Mouse (Mus musculus): ENCODE data around the gene Comt. TPM values are rescaled to one million over a fixed set of nuclear protein-coding genes. Genes with fewer than 3 reads are reported as not detected.

Gene Comt
- polyA plus RNA-seq, 1 experiment from 2014 or later = 112 TPM

DNA sequence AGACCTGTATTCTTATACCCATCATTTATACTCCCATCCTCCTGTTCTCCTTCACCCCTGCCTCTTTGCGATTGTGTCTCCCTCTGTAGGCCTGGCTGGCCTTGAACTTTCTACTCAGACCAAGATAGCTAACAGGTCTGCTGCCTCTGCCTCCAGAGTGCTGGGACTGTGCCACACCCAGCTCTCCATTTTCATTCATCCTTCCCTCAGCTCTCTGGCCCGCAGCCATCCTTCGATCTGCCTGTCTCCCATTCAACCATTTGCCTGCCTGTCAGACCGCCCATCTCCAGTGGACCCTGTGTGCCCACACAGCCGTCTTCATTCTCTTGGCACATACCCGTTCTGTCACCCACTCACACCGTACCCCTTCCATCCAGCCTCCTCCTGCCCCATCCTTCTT, 42.4 kb downstream of the Comt start:
- 65% methylated on average over 7 of the region's 7 CpGs for WGBS
- Histone ChIP-seq H3K4me2 (ENCODE audit: low read length) (no peak overlapping the region), H3K4me3 (ENCODE audit: low read depth, low read length) (no peak overlapping the region), H3K36me3 (ENCODE audit: control insufficient read depth, insufficient read depth, low read length) (no peaks in the 10 kb centered on the region), H3K27ac (ENCODE audit: low read length) (no peak overlapping the region), H3K9me3 (replicated peaks; ENCODE audit: control insufficient read depth, low read length, poor library complexity, severe bottlenecking) (no peaks in the 10 kb centered on the region), H3K4me1 (ENCODE audit: control insufficient read depth, insufficient read depth, low read length) (peaks cover 39% of the 10 kb centered on the region), H3K9ac (ENCODE audit: low read depth, low read length) (no peak overlapping the region), H3K27me3 (ENCODE audit: control insufficient read depth, insufficient read depth, low read depth, low read length) (no peaks in the 10 kb centered on the region)
- no peak for ATAC-seq

DNA sequence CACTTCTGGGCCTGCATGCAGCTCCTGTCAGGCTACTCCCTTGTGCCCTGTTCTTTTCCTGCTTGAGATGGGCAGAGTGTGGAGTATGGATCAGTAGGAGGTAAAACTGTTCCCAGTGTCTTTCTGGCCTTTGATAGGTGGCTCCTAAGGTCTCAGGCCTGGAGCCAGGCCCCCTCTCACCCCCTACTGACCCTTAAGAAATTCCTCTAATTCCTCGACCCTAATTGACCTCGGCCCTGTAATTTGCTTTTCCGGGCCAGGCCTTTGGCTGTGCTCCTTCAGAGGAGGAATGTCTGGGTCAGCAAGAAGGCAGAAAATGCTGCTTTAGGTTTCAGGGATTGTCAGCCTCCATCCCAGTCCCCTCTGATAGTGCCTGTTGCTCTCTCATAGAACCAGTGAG, 42.9 kb downstream of the Comt start:
- no peak for ATAC-seq
- Histone ChIP-seq H3K27ac (ENCODE audit: low read length) (0 out of 2 replicates have a peak overlapping the region, but pooled peaks have one; percentile 6), H3K27me3 (ENCODE audit: control insufficient read depth, insufficient read depth, low read depth, low read length) (no peaks in the 10 kb centered on the region), H3K9me3 (replicated peaks; ENCODE audit: control insufficient read depth, low read length, poor library complexity, severe bottlenecking) (no peaks in the 10 kb centered on the region), H3K4me3 (ENCODE audit: low read depth, low read length) (no peak overlapping the region), H3K9ac (ENCODE audit: low read depth, low read length) (no peak overlapping the region), H3K4me1 (ENCODE audit: control insufficient read depth, insufficient read depth, low read length) (peaks cover 37% of the 10 kb centered on the region), H3K36me3 (ENCODE audit: control insufficient read depth, insufficient read depth, low read length) (no peaks in the 10 kb centered on the region), H3K4me2 (ENCODE audit: low read length) (no peak overlapping the region)
- 5% methylated on average over 3 of the region's 3 CpGs for WGBS

GRCm38 (mm10) chr16:18383045-18383726, 43.5 kb downstream of the Comt start:
- no peak for ATAC-seq
- Histone ChIP-seq H3K9ac (ENCODE audit: low read depth, low read length) (no peak overlapping the region), H3K27me3 (ENCODE audit: control insufficient read depth, insufficient read depth, low read depth, low read length) (no peaks in the 10 kb centered on the region), H3K4me2 (ENCODE audit: low read length) (no peak overlapping the region), H3K36me3 (ENCODE audit: control insufficient read depth, insufficient read depth, low read length) (no peaks in the 10 kb centered on the region), H3K4me1 (ENCODE audit: control insufficient read depth, insufficient read depth, low read length) (peaks cover 32% of the 10 kb centered on the region), H3K9me3 (replicated peaks; ENCODE audit: control insufficient read depth, low read length, poor library complexity, severe bottlenecking) (no peaks in the 10 kb centered on the region), H3K27ac (ENCODE audit: low read length) (0 out of 2 replicates have a peak overlapping the region, but pooled peaks have one; percentile 6), H3K4me3 (ENCODE audit: low read depth, low read length) (no peak overlapping the region)
- 74% methylated on average over 9 of the region's 9 CpGs for WGBS

GRCm38 (mm10) chr16:18381621-18382258, 44.9 kb downstream of the Comt start:
- Histone ChIP-seq H3K36me3 (ENCODE audit: control insufficient read depth, insufficient read depth, low read length) (no peaks in the 10 kb centered on the region), H3K9me3 (replicated peaks; ENCODE audit: control insufficient read depth, low read length, poor library complexity, severe bottlenecking) (no peaks in the 10 kb centered on the region), H3K9ac (ENCODE audit: low read depth, low read length) (no peak overlapping the region), H3K4me2 (ENCODE audit: low read length) (no peak overlapping the region), H3K4me3 (ENCODE audit: low read depth, low read length) (no peak overlapping the region), H3K27me3 (ENCODE audit: control insufficient read depth, insufficient read depth, low read depth, low read length) (no peaks in the 10 kb centered on the region), H3K27ac (ENCODE audit: low read length) (peak overlapping the region; percentile 23), H3K4me1 (ENCODE audit: control insufficient read depth, insufficient read depth, low read length) (peaks cover 23% of the 10 kb centered on the region)
- ATAC-seq = no peak
- 44% methylated on average over 6 of the region's 6 CpGs for WGBS

DNA sequence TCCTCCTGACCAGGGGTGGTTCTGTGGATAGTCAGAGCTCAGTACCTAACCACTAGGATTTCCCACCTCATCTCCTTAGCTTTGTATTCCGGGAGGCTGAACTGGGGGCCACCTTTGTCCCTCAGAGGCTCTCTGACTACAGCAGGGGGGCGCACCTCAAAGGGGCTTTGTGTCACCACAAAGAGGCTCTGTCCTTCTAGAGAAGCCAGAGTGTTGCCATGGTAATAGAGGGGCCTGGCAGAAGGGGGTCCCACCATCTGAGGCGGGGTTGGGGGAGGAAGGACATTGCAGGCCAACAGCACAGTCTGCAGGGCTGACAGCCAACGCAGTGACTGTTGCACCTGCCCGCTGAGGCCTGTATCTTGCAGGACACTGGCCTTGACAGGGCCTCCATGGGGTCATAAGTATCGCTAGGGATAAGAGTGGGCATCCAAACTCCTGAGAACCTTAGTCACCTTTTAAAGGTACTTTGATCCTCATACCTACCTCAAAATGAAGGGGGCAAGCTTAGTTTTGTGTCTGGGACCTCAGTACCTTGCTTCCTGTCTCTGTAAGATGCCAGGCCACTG, 46.1 kb downstream of the Comt start:
- Histone ChIP-seq H3K27ac (ENCODE audit: low read length) (peak overlapping the region; percentile 23), H3K4me3 (ENCODE audit: low read depth, low read length) (no peak overlapping the region), H3K36me3 (ENCODE audit: control insufficient read depth, insufficient read depth, low read length) (no peaks in the 10 kb centered on the region), H3K27me3 (ENCODE audit: control insufficient read depth, insufficient read depth, low read depth, low read length) (no peaks in the 10 kb centered on the region), H3K4me1 (ENCODE audit: control insufficient read depth, insufficient read depth, low read length) (peaks cover 23% of the 10 kb centered on the region), H3K9me3 (replicated peaks; ENCODE audit: control insufficient read depth, low read length, poor library complexity, severe bottlenecking) (no peaks in the 10 kb centered on the region), H3K9ac (ENCODE audit: low read depth, low read length) (no peak overlapping the region), H3K4me2 (ENCODE audit: low read length) (no peak overlapping the region)
- peak; percentile 76 for ATAC-seq
- WGBS = 7% methylated on average over 6 of the region's 6 CpGs

GRCm38 (mm10) chr16:18379338-18380001, 47.2 kb downstream of the Comt start:
- Histone ChIP-seq H3K4me2 (ENCODE audit: low read length) (no peak overlapping the region), H3K9me3 (replicated peaks; ENCODE audit: control insufficient read depth, low read length, poor library complexity, severe bottlenecking) (no peaks in the 10 kb centered on the region), H3K27ac (ENCODE audit: low read length) (peak overlapping the region; percentile 23), H3K9ac (ENCODE audit: low read depth, low read length) (no peak overlapping the region), H3K27me3 (ENCODE audit: control insufficient read depth, insufficient read depth, low read depth, low read length) (no peaks in the 10 kb centered on the region), H3K4me3 (ENCODE audit: low read depth, low read length) (no peak overlapping the region), H3K36me3 (ENCODE audit: control insufficient read depth, insufficient read depth, low read length) (no peaks in the 10 kb centered on the region; the same call in 1 of the 2 replicates), H3K4me1 (ENCODE audit: control insufficient read depth, insufficient read depth, low read length) (peaks cover 23% of the 10 kb centered on the region)
- 46% methylated on average over 8 of the region's 8 CpGs for WGBS
- ATAC-seq = peak; percentile 44

- no peaks in the 10 kb centered on the region for H3K27me3 ChIP-seq (ENCODE audit: control insufficient read depth, insufficient read depth, low read depth, low read length)
- H3K9me3 ChIP-seq (replicated peaks; ENCODE audit: control insufficient read depth, low read length, poor library complexity, severe bottlenecking) = no peaks in the 10 kb centered on the region
- no peak for ATAC-seq
- no peak overlapping the region for H3K4me2 ChIP-seq (ENCODE audit: low read length)
- H3K27ac ChIP-seq (ENCODE audit: low read length) = no peak overlapping the region
- H3K9ac ChIP-seq (ENCODE audit: low read depth, low read length) = no peak overlapping the region
- H3K4me1 ChIP-seq (ENCODE audit: control insufficient read depth, insufficient read depth, low read length) = peaks cover 21% of the 10 kb centered on the region
- no peak overlapping the region for H3K4me3 ChIP-seq (ENCODE audit: low read depth, low read length)
- 50% methylated on average over 1 of the region's 1 CpGs for WGBS
- no peaks in the 10 kb centered on the region; the same call in 1 of the 2 replicates for H3K36me3 ChIP-seq (ENCODE audit: control insufficient read depth, insufficient read depth, low read length)
Observed at GRCm38 (mm10) chr16:18378489-18378888, 48.2 kb downstream of the Comt start.

DNA sequence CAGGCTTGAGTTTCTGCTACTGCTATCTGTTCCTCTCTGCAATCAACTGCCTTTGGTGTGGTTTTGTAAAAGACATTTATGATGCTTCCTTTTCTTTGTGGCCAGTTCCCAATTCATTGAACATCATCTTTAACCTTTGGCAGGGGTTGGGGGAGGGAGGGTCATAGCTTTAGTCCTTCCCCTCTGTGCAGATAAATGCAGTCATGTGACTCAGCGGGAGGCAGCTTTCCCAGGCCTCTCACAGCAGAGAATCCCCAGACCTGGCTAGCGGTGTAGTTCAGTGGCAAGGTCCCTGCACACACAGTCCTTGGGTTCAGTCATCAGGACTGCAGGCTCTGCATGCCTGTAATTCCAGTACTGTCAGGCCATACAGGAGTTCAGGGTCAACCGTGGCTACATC, 49.4 kb downstream of the Comt start:
- no peak overlapping the region for H3K9ac ChIP-seq (ENCODE audit: low read depth, low read length)
- H3K27ac ChIP-seq (ENCODE audit: low read length) = no peak overlapping the region
- H3K27me3 ChIP-seq (ENCODE audit: control insufficient read depth, insufficient read depth, low read depth, low read length) = no peaks in the 10 kb centered on the region
- ATAC-seq = no peak
- H3K4me3 ChIP-seq (ENCODE audit: low read depth, low read length) = no peak overlapping the region
- no peaks in the 10 kb centered on the region for H3K9me3 ChIP-seq (replicated peaks; ENCODE audit: control insufficient read depth, low read length, poor library complexity, severe bottlenecking)
- WGBS = 27% methylated on average over 3 of the region's 3 CpGs
- peaks cover 20% of the 10 kb centered on the region for H3K4me1 ChIP-seq (ENCODE audit: control insufficient read depth, insufficient read depth, low read length)
- H3K4me2 ChIP-seq (ENCODE audit: low read length) = no peak overlapping the region
- H3K36me3 ChIP-seq (ENCODE audit: control insufficient read depth, insufficient read depth, low read length) = no peaks in the 10 kb centered on the region; the same call in 1 of the 2 replicates
